Mouse (Mus musculus) MEL (cell line): ENCODE results near the gene Noa1. TPM values are rescaled to one million over a fixed set of nuclear protein-coding genes. Genes with fewer than 3 reads are reported as not detected.

ENCODE experiments used
- DNase-seq: peaks from one replicate; pipeline ENCODE4 v3.0.0; 2011; ENCODE audit warnings: low read depth, low spot score
- H3K27ac ChIP-seq: 2 replicates; pipeline ENCODE4 v1.5.1; 2012; ENCODE audit warnings: low read depth, mild to moderate bottlenecking, control low read depth, low read length, moderate library complexity; ENCODE audit not compliant: control insufficient read depth
- H3K27me3 ChIP-seq, 2 experiments: fragments of 150-350 bp in 1 of 2; sonication (generic) in 1 of 2; 2 replicates each; pipeline ENCODE4 v1.6.1; 2012; ENCODE audit warnings: low read length in 2 of 2, mild to moderate bottlenecking in 2 of 2, improper control_type of control experiment in 1 of 2, moderate library complexity in 1 of 2; ENCODE audit not compliant: insufficient read depth in 2 of 2, control insufficient read depth in 1 of 2
- H3K36me3 ChIP-seq, 2 experiments: 2 replicates each; pipeline ENCODE4 v1.6.1; 2012 to 2014; ENCODE audit warnings: low read length in 2 of 2, improper control_type of control experiment in 1 of 2, inconsistent platforms in 1 of 2, mild to moderate bottlenecking in 1 of 2; ENCODE audit not compliant: insufficient read depth in 2 of 2, control insufficient read depth in 1 of 2
- H3K4me1 ChIP-seq, 2 experiments: fragments of 150-350 bp in 1 of 2; sonication (generic) in 1 of 2; 2 replicates each; pipeline ENCODE4 v1.6.1; 2012; ENCODE audit warnings: low read length in 2 of 2, improper control_type of control experiment in 1 of 2, mild to moderate bottlenecking in 1 of 2; ENCODE audit not compliant: insufficient read depth in 2 of 2, control insufficient read depth in 1 of 2
- H3K4me3 ChIP-seq, 2 experiments: fragments of 150-350 bp in 1 of 2; sonication (generic) in 1 of 2; 2 replicates each; pipeline ENCODE4 v1.5.1; 2012; ENCODE audit warnings: low read depth in 2 of 2, low read length in 2 of 2, mild to moderate bottlenecking in 2 of 2, moderate library complexity in 2 of 2, control low read depth in 1 of 2, improper control_type of control experiment in 1 of 2; ENCODE audit not compliant: control insufficient read depth in 1 of 2, insufficient read depth in 1 of 2
- H3K79me2 ChIP-seq: 2 replicates; pipeline ENCODE4 v1.6.1; 2012; ENCODE audit warnings: mild to moderate bottlenecking, low read length, moderate library complexity; ENCODE audit not compliant: control insufficient read depth, poor library complexity, insufficient read depth
- H3K9ac ChIP-seq: 2 replicates; pipeline ENCODE4 v1.6.1; 2012; ENCODE audit warnings: low read depth, mild to moderate bottlenecking, control low read depth, low read length, moderate library complexity; ENCODE audit not compliant: control insufficient read depth, poor library complexity, severe bottlenecking
- H3K9me3 ChIP-seq: fragments of 150-350 bp; sonication (generic); replicated peaks from 2 replicates; pipeline ENCODE4 v1.6.1; 2012; ENCODE audit warnings: mild to moderate bottlenecking, low read length, improper control_type of control experiment, moderate library complexity; ENCODE audit not compliant: insufficient read depth
- BHLHE40 ChIP-seq: IDR thresholded peaks from 2 replicates; pipeline ENCODE4 v1.6.1; 2012; ENCODE audit warnings: low read depth, mild to moderate bottlenecking, inconsistent platforms, low read length, improper control_type of control experiment, borderline replicate concordance
- E2F4 ChIP-seq: IDR thresholded peaks from 2 replicates; pipeline ENCODE4 v1.6.1; 2011; ENCODE audit warnings: low read depth, low read length, improper control_type of control experiment, borderline replicate concordance
- GABPA ChIP-seq: IDR thresholded peaks from 2 replicates; pipeline ENCODE4 v1.6.1; 2012; ENCODE audit warnings: low read depth, mild to moderate bottlenecking, inconsistent platforms, low read length, improper control_type of control experiment, moderate library complexity
- HCFC1 ChIP-seq: IDR thresholded peaks from 2 replicates; pipeline ENCODE4 v1.6.1; 2012; ENCODE audit warnings: low read depth, mild to moderate bottlenecking, inconsistent platforms, low read length, improper control_type of control experiment, moderate library complexity
- JUND ChIP-seq: IDR thresholded peaks from 2 replicates; pipeline ENCODE4 v1.6.1; 2011; ENCODE audit warnings: low read depth, mild to moderate bottlenecking, improper control_type of control experiment, low read length
- KAT2A ChIP-seq: conservative IDR thresholded peaks from 2 replicates; pipeline ENCODE4 v1.6.1; 2012; ENCODE audit warnings: low read depth, low read length, improper control_type of control experiment, inconsistent platforms
- MAX ChIP-seq: IDR thresholded peaks from 2 replicates; pipeline ENCODE4 v1.6.1; 2011; ENCODE audit warnings: low read length, improper control_type of control experiment
- MEF2A ChIP-seq: IDR thresholded peaks from 2 replicates; pipeline ENCODE4 v1.6.1; 2014; ENCODE audit warnings: low read depth, mild to moderate bottlenecking, inconsistent platforms, low read length, improper control_type of control experiment; ENCODE audit not compliant: poor library complexity, insufficient replicate concordance, severe bottlenecking; ENCODE audit errors: extremely low read depth
- NELFE ChIP-seq: IDR thresholded peaks from 2 replicates; pipeline ENCODE4 v1.6.1; 2011; ENCODE audit warnings: low read depth, low read length, improper control_type of control experiment
- NRF1 ChIP-seq: IDR thresholded peaks from 2 replicates; pipeline ENCODE4 v1.6.1; 2014; ENCODE audit warnings: low read depth, mild to moderate bottlenecking, inconsistent platforms, low read length, improper control_type of control experiment, moderate library complexity; ENCODE audit not compliant: poor library complexity, insufficient read depth, severe bottlenecking
- POLR2AphosphoS5 ChIP-seq: IDR thresholded peaks from 2 replicates; pipeline ENCODE4 v1.6.1; 2012; ENCODE audit warnings: low read depth, borderline replicate concordance, mild to moderate bottlenecking, inconsistent platforms, low read length, moderate library complexity, mixed read lengths
- RCOR1 ChIP-seq: IDR thresholded peaks from 2 replicates; pipeline ENCODE4 v1.6.1; 2012; ENCODE audit warnings: low read depth, mild to moderate bottlenecking, inconsistent platforms, low read length, improper control_type of control experiment
- USF1 ChIP-seq: IDR thresholded peaks from 2 replicates; pipeline ENCODE4 v1.6.1; 2014; ENCODE audit warnings: low read depth, mild to moderate bottlenecking, inconsistent platforms, low read length, improper control_type of control experiment, moderate library complexity
- USF2 ChIP-seq, 2 experiments: IDR thresholded peaks; 2 replicates each; pipeline ENCODE4 v1.6.1; 2011 to 2012; ENCODE audit warnings: improper control_type of control experiment in 2 of 2, low read length in 2 of 2, borderline replicate concordance in 1 of 2, inconsistent platforms in 1 of 2, low read depth in 1 of 2, mild to moderate bottlenecking in 1 of 2; ENCODE audit not compliant: insufficient read depth in 1 of 2
- ZC3H11A ChIP-seq: IDR thresholded peaks from 2 replicates; pipeline ENCODE4 v1.6.1; 2012; ENCODE audit warnings: low read depth, mild to moderate bottlenecking, inconsistent platforms, low read length, improper control_type of control experiment
- ZKSCAN1 ChIP-seq: IDR thresholded peaks from 2 replicates; pipeline ENCODE4 v1.6.1; 2012; ENCODE audit warnings: low read depth, mild to moderate bottlenecking, inconsistent platforms, low read length, improper control_type of control experiment, moderate library complexity
- polyA plus RNA-seq, 2 experiments: library from polyadenylated mRNA; stranded (reverse) in 1 of 2; unstranded in 1 of 2; fragments of >175 nt in 1 of 2; fragments of >200 nt in 1 of 2; gene quantifications; 2 replicates each; pipeline versions ENCODE4 v1.2.1 to v1.2.4; 2012; ENCODE audit warnings: low replicate concordance in 2 of 2, low read depth in 1 of 2; ENCODE audit not compliant: insufficient read length in 2 of 2, insufficient read depth in 1 of 2, missing spikeins in 1 of 2
- total RNA-seq: library from RNA; depleted of rRNA; stranded (reverse); fragments of 300-350 nt; gene quantifications from 2 replicates; pipeline ENCODE4 v1.2.3, GENCODE M21; 2012

Gene Noa1
- total and polyA plus RNA-seq, 3 experiments = 52.4 to 265 (median 96.2) TPM

GRCm38 (mm10) chr5:77348901-77349300 is 39.0 kb upstream of the Noa1 start:
- Histone ChIP-seq H3K9ac (no peak overlapping the region), H3K9me3 (no peaks in the 10 kb centered on the region), H3K4me1 (no peaks in the 10 kb centered on the region), H3K4me3 (no peak overlapping the region), H3K36me3 (peaks cover 0 to 19% of the 10 kb centered on the region in 2 experiments; a peak in 2 of 4 replicates), H3K27ac (no peak overlapping the region), H3K79me2 (no peaks in the 10 kb centered on the region), H3K27me3 (no peaks in the 10 kb centered on the region)
- TF ChIP-seq RCOR1 (no peak), GABPA (no peak), JUND (no peak), ZC3H11A (no peak), USF2 (IDR thresholded peaks at IDR 0.05; ENCODE audit: borderline replicate concordance in 1 of 2, insufficient read depth in 1 of 2, low read depth in 1 of 2, low read length in 2 of 2) (no peak), NELFE (no peak), USF1 (no peak)
- DNase-seq = no peak

GRCm38 (mm10) chr5:77340033-77340432 is 30.1 kb upstream of the Noa1 start:
- peaks cover 0 to 63% of the 10 kb centered on the region in 2 experiments; a peak in 2 of 4 replicates for H3K36me3 ChIP-seq
- no peaks in the 10 kb centered on the region for H3K9me3 ChIP-seq
- H3K79me2 ChIP-seq = no peaks in the 10 kb centered on the region
- no peak overlapping the region for H3K9ac ChIP-seq
- DNase-seq = no peak
- H3K27ac ChIP-seq = no peak overlapping the region
- H3K4me1 ChIP-seq = no peaks in the 10 kb centered on the region
- no peak overlapping the region for H3K4me3 ChIP-seq
- H3K27me3 ChIP-seq = no peaks in the 10 kb centered on the region
- no peak for TF ChIP-seq BHLHE40
- no peak for TF ChIP-seq RCOR1
- TF ChIP-seq USF2 (IDR thresholded peaks at IDR 0.05; ENCODE audit: borderline replicate concordance in 1 of 2, insufficient read depth in 1 of 2, low read depth in 1 of 2, low read length in 2 of 2) = no peak
- no peak for TF ChIP-seq HCFC1
- TF ChIP-seq ZC3H11A = no peak
- no peak for TF ChIP-seq KAT2A
- no peak for TF ChIP-seq MAX
- no peak for TF ChIP-seq ZKSCAN1
- TF ChIP-seq MEF2A = no peak
- TF ChIP-seq E2F4 = no peak
- TF ChIP-seq POLR2AphosphoS5 = no peak
- TF ChIP-seq NELFE = no peak
- TF ChIP-seq NRF1 = no peak
